Mouse (Mus musculus) CD4-positive, CD25-positive, alpha-beta regulatory T cell, adult 4 months (primary cell): ENCODE data around the gene Dennd1b. TPM values are rescaled to one million over a fixed set of nuclear protein-coding genes. Genes with fewer than 3 reads are reported as not detected.

Experiments
- ATAC-seq: one replicate; pipeline ENCODE4 v1.8.0; 2017
- polyA plus RNA-seq, 2 experiments: library from polyadenylated mRNA; unstranded; fragments of 100-300 nt; shearing (Covaris generic); gene quantifications; one replicate each; pipeline ENCODE4 v1.2.1; 2017

Dennd1b gene
- 10 to 100 TPM; 17.0 to 23.0 TPM for polyA plus RNA-seq

- ATAC-seq = peak; percentile 69
Observed at GRCm38 (mm10) chr1:138963161-138963867, at the start of gene Dennd1b. Gene Dennd1b (plus strand): TSS chr1:138963435.

GRCm38 (mm10) chr1:138915596-138915995 lies 47.6 kb upstream of the Dennd1b start:
- ATAC-seq = no peak

- no peak for ATAC-seq
Observed at GRCm38 (mm10) chr1:138919601-138920000, 43.6 kb upstream of the Dennd1b start.

- no peak for ATAC-seq
Observed at GRCm38 (mm10) chr1:138920082-138920481, 43.2 kb upstream of the Dennd1b start.

- no peak for ATAC-seq
Observed at GRCm38 (mm10) chr1:138920799-138921198, 42.4 kb upstream of the Dennd1b start.

DNA sequence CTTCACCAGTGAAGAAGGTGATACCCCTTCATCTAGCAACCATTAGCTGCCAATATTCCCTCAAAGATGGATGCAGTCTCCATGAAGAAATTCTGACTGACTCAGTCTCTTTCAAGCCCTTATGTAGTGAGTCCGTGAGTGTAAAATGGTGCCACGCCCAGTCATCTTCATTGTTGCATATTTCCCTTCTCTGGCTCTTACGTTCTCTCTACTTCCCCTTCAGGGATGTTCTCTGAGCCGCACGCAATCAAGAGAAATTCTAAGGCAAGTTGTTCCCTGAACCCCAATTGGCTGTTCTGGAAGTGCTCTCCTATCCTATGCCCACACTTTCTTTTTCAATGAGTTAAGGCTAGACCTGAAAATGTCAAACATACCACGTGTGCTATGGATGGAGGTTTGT lies 40.3 kb upstream of the Dennd1b start:
- no peak for ATAC-seq

DNA sequence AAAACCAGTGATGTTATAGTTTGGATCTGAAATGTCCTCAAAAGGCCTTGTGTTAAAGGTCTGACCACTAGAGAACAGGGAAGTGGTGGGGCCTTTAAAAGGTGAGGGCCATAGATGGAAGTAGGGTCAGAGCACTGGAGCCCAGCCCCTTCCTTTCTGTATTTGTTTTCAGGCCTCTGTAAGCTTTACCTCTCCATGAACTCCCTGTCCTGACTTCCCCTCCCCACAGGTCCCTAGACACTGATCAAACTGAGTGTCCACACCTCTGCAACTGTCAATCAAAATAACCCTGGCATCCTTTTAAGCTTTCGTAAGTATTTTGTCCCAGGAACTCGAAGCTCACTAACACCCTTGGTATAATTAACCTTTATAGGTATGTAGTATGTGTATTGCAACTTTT lies 39.0 kb upstream of the Dennd1b start:
- no peak for ATAC-seq

- ATAC-seq = no peak
Observed at GRCm38 (mm10) chr1:138928671-138929483, 34.4 kb upstream of the Dennd1b start.

- ATAC-seq = no peak
Observed at GRCm38 (mm10) chr1:138929985-138930384, 33.2 kb upstream of the Dennd1b start.

GRCm38 (mm10) chr1:138930856-138931255 lies 32.4 kb upstream of the Dennd1b start:
- ATAC-seq = peak; percentile 70

- ATAC-seq = no peak
Observed at GRCm38 (mm10) chr1:138936169-138936568, 27.1 kb upstream of the Dennd1b start.

GRCm38 (mm10) chr1:138937686-138938370 lies 25.4 kb upstream of the Dennd1b start:
- no peak for ATAC-seq

GRCm38 (mm10) chr1:138939579-138940139 lies 23.6 kb upstream of the Dennd1b start:
- ATAC-seq = peak; percentile 45

- ATAC-seq = no peak
Observed at GRCm38 (mm10) chr1:138940407-138940806, 22.8 kb upstream of the Dennd1b start.

DNA sequence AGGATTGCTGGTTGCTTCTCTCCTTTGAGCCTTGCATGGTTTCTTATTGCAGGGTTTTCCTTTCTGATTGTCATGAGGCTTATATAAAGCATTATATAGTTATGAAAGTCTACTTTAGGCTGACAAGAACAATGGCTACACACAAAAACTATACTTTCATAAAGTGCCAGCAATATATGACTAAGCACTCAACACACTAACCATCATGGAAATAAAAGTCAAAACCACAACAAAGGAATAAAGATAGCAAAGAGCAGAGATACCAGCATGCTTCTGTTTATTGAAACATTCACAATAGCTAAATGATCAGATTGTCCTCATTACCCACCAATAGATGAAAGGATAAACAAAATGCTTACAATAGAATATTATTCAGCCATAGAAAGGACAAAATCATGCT lies 11.1 kb upstream of the Dennd1b start:
- peak; percentile 58 for ATAC-seq

GRCm38 (mm10) chr1:138954978-138955377 lies 8.3 kb upstream of the Dennd1b start:
- peak; percentile 32 for ATAC-seq

- ATAC-seq = no peak
Observed at GRCm38 (mm10) chr1:138955455-138955854, 7.8 kb upstream of the Dennd1b start.

DNA sequence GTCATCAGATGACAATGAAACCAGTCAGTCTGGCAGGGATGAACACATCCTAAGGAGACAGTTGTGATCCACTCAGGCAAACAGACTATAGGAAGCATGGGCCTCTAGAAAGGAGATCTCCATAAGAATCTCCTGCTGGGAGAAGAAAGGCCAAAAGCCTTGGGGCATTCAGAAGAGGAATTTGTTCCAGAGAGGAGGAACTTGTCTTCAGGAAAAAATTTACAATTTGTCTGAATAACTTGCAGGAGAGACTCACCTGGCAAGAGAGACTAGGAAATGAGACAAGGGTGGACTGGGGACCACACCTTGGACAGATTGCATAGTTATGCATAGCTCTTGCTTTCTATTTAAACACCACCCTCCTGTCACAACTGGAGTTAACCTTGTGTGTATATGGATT lies 6.7 kb upstream of the Dennd1b start:
- no peak for ATAC-seq

- ATAC-seq = peak; percentile 41
Observed at GRCm38 (mm10) chr1:138957111-138957510, 6.1 kb upstream of the Dennd1b start.

DNA sequence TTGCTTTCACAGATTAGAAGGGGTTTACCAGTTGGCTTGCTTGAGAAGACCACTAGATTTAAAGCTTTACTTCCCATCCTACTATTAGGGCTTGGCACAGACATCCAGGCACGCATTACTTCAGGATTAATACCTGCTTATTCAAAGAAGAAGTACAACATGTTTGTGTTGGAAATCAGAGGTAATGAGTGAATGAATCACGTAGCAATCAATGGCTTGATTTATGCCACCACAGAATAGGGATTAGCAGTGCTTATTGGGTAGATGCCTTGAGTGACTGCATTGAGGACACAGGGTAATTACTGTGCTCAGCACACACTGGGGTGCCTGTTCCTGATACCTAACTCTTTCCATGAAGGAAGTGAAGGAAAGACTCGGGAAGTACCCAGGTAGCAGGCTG lies 4.4 kb upstream of the Dennd1b start:
- ATAC-seq = no peak

DNA sequence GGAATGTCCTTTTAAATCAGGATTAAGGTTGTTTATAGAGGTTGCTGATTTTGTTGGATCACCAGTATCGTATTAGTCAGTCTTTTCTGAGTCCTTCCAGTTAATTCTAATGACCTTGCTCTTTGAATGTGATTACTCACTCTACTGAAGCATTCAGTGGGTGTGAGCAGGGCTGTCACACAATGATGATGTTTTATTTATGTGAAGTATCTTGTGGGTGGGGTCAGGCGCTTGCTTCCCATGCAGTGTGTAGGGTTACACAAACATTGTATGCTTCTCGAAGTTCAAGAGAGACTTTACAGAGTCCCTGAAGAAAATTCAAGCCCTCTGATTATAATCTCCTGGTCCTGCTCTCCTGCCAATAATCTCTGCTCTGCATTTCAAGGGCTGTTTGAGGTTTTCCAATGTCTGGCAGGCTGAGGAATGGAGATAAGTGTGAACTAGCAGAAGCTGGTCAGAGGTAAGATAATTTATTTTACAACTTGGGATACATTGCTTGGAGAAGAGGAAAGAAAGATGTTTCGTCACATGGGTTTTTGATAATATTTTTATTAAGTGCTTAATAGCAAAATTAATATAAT lies 3.2 kb upstream of the Dennd1b start:
- ATAC-seq = no peak

GRCm38 (mm10) chr1:138962266-138963101 lies 751 bp upstream of the Dennd1b start:
- peak; percentile 17 for ATAC-seq
